Mouse (Mus musculus) liver, postnatal 0 days (tissue): ENCODE data around the gene Zfp575.

Source experiments
- CTCF ChIP-seq: sonication (generic); IDR thresholded peaks from 2 replicates; pipeline ENCODE4 v1.5.1; 2016; ENCODE audit warnings: antibody characterized with exemption, low read depth
- EP300 ChIP-seq: IDR thresholded peaks from 2 replicates; pipeline ENCODE4 v1.6.1; 2016; ENCODE audit warnings: antibody characterized with exemption, low read depth, mild to moderate bottlenecking

- TF ChIP-seq CTCF (no peak), EP300 (no peak)
Observed at GRCm38 (mm10) chr7:24636264-24636663, 48.8 kb upstream of the Zfp575 start, which contains the start of gene Lypd3.
